Mouse (Mus musculus): Measurements from ENCODE around the gene Tmem186. TPM values are rescaled to one million over a fixed set of nuclear protein-coding genes. Genes with fewer than 3 reads are reported as not detected.

Tmem186 gene
- total RNA-seq (2021): 10 to 100 TPM in 1 of 2 experiments, 1 to 10 TPM in 1; 9.3 to 10.6 TPM
- long read RNA-seq, experiment 1, transcript Tmem186-201 (2 exons, 3,391 nt): major isoform, 13 of 15 reads
- long read RNA-seq, experiment 1, partial matches to known transcripts: 0 of 15 reads
- long read RNA-seq, experiment 1, other reads (novel, unspliced or antisense): 2 of 15 reads
- long read RNA-seq, experiment 2, transcript Tmem186-201 (2 exons, 3,391 nt): major isoform, 13 of 14 reads
- long read RNA-seq, experiment 2, partial matches to known transcripts: 0 of 14 reads
- long read RNA-seq, experiment 2, other reads (novel, unspliced or antisense): 1 of 14 reads

GRCm38 (mm10) chr16:8637217-8638051 is at the start of gene Tmem186, which contains the start of gene Pmm2:
Tmem186 (minus strand) TSS chr16:8637712.
Pmm2 (plus strand) TSS chr16:8637674.
- peak; percentile 49 to 83 for DNase-seq (ENCODE audit: low spot score in 2 of 2)

- no peak for DNase-seq (ENCODE audit: low spot score in 2 of 2)
These were observed 49.5 kb upstream of the Tmem186 start for GRCm38 (mm10) chr16:8686871-8687535.

GRCm38 (mm10) chr16:8686121-8686870 is 48.8 kb upstream of the Tmem186 start:
- peak in 1 of 2 experiments; percentile 71 for DNase-seq (ENCODE audit: low spot score in 2 of 2)

- DNase-seq (ENCODE audit: low spot score in 2 of 2): no peak
These were observed 47.6 kb upstream of the Tmem186 start for GRCm38 (mm10) chr16:8685087-8685486.

- no peak for DNase-seq (ENCODE audit: low spot score in 2 of 2)
These were observed 43.0 kb upstream of the Tmem186 start, which contains the start of gene Gm5767 for GRCm38 (mm10) chr16:8680470-8680869. Gm5767 (plus strand) TSS chr16:8680770.

GRCm38 (mm10) chr16:8679780-8680179 is 42.3 kb upstream of the Tmem186 start:
- DNase-seq (ENCODE audit: low spot score in 2 of 2): no peak

GRCm38 (mm10) chr16:8678676-8679075 is 41.2 kb upstream of the Tmem186 start:
- no peak for DNase-seq (ENCODE audit: low spot score in 2 of 2)

- DNase-seq (ENCODE audit: low spot score in 2 of 2): no peak
These were observed 40.5 kb upstream of the Tmem186 start for GRCm38 (mm10) chr16:8678035-8678434.

GRCm38 (mm10) chr16:8676800-8677199 is 39.3 kb upstream of the Tmem186 start:
- DNase-seq (ENCODE audit: low spot score in 2 of 2): no peak

GRCm38 (mm10) chr16:8676228-8676627 is 38.7 kb upstream of the Tmem186 start:
- no peak for DNase-seq (ENCODE audit: low spot score in 2 of 2)

- DNase-seq (ENCODE audit: low spot score in 2 of 2): no peak
These were observed 38.0 kb upstream of the Tmem186 start for GRCm38 (mm10) chr16:8675559-8675958.

- DNase-seq (ENCODE audit: low spot score in 2 of 2): no peak
These were observed 36.7 kb upstream of the Tmem186 start for GRCm38 (mm10) chr16:8674165-8674564.

GRCm38 (mm10) chr16:8673343-8673742 is 35.8 kb upstream of the Tmem186 start:
- no peak for DNase-seq (ENCODE audit: low spot score in 2 of 2)

- no peak for DNase-seq (ENCODE audit: low spot score in 2 of 2)
These were observed 35.3 kb upstream of the Tmem186 start for GRCm38 (mm10) chr16:8672811-8673210.

GRCm38 (mm10) chr16:8672350-8672687 is 34.8 kb upstream of the Tmem186 start:
- DNase-seq (ENCODE audit: low spot score in 2 of 2): no peak

GRCm38 (mm10) chr16:8671551-8672349 is 34.2 kb upstream of the Tmem186 start, which contains the start of gene Carhsp1:
Carhsp1 (minus strand) TSS chr16:8672155.
- peak; percentile 91 to 95 for DNase-seq (ENCODE audit: low spot score in 2 of 2)

GRCm38 (mm10) chr16:8670041-8671035 is 32.8 kb upstream of the Tmem186 start:
- no peak for DNase-seq (ENCODE audit: low spot score in 2 of 2)

- no peak for DNase-seq (ENCODE audit: low spot score in 2 of 2)
These were observed 31.9 kb upstream of the Tmem186 start for GRCm38 (mm10) chr16:8669432-8669831.

- DNase-seq (ENCODE audit: low spot score in 2 of 2): no peak
These were observed 30.9 kb upstream of the Tmem186 start for GRCm38 (mm10) chr16:8668386-8668785.
